Mouse (Mus musculus) stomach, postnatal 0 days (tissue): ENCODE data around the gene Gm4924.

Source experiments
- CTCF ChIP-seq: IDR thresholded peaks from 2 replicates; pipeline ENCODE4 v1.5.1; 2016; ENCODE audit warnings: antibody characterized with exemption, low read depth, mild to moderate bottlenecking, moderate library complexity
- EP300 ChIP-seq: optimal IDR thresholded peaks from 2 replicates; pipeline ENCODE3; 2016; ENCODE audit warnings: antibody characterized with exemption

GRCm38 (mm10) chr10:82355401-82355800 lies 1.3 kb downstream of the Gm4924 start:
- TF ChIP-seq CTCF (no peak), EP300 (no peak)
